Mouse (Mus musculus) effector memory CD4-positive, alpha-beta T cell, adult 5 months (primary cell): ENCODE results near the gene Gm266. TPM values are rescaled to one million over a fixed set of nuclear protein-coding genes. Genes with fewer than 3 reads are reported as not detected.

Source experiments
- polyA plus RNA-seq: library from polyadenylated mRNA; unstranded; fragments of 100-300 nt; shearing (Covaris generic); gene quantifications from one replicate; pipeline ENCODE4 v1.2.1, GENCODE M21; 2017

The Gm266 gene
- not detected for polyA plus RNA-seq

GRCm38 (mm10) chr12:111485652-111486306 is at the start of gene Gm266:
Gene Gm266 (minus strand): TSS chr12:111485823.

GRCm38 (mm10) chr12:111442309-111443010 is 43.2 kb downstream of the Gm266 start, which contains the start of gene Tnfaip2:
Gene Tnfaip2 (plus strand): TSS chr12:111442469.

Other genes starting within 250 kb of the Gm266 start
- gene Amn, start 214.7 kb downstream of the Gm266 start, polyA plus RNA-seq, result 0.29 TPM
- 0.21 TPM for gene Cdc42bpb, start 108.1 kb downstream of the Gm266 start, polyA plus RNA-seq
- gene Lbhd2, start 79.0 kb downstream of the Gm266 start, polyA plus RNA-seq, result not detected
- not detected for gene Exoc3l4, start 68.8 kb downstream of the Gm266 start, polyA plus RNA-seq
- 1.3 TPM for gene Tnfaip2, start 43.4 kb downstream of the Gm266 start, polyA plus RNA-seq
- gene Eif5, start 52.2 kb upstream of the Gm266 start, polyA plus RNA-seq, result 959 TPM
- gene Mark3, start 88.7 kb upstream of the Gm266 start, polyA plus RNA-seq, result 94.7 TPM
- gene Ckb, start 186.5 kb upstream of the Gm266 start, polyA plus RNA-seq, result 44.3 TPM
- gene Trmt61a, start 192.3 kb upstream of the Gm266 start, polyA plus RNA-seq, result 12.0 TPM
- 45.8 TPM for gene Bag5, start 227.4 kb upstream of the Gm266 start, polyA plus RNA-seq
- gene Apopt1, start 227.4 kb upstream of the Gm266 start, polyA plus RNA-seq, result 31.7 TPM